Mouse (Mus musculus): ENCODE data around the gene Snx27. TPM values are rescaled to one million over a fixed set of nuclear protein-coding genes. Genes with fewer than 3 reads are reported as not detected.

The Snx27 gene
- polyA plus RNA-seq, 1 experiment from 2014 or later = 46.5 TPM

GRCm38 (mm10) chr3:94481429-94481828, 101.1 kb downstream of the Snx27 start:
- peaks cover 100% of the 10 kb centered on the region for H3K4me1 ChIP-seq

GRCm38 (mm10) chr3:94480291-94480884, 102.1 kb downstream of the Snx27 start, which contains the start of gene Riiad1:
Gene Riiad1, minus strand, starts transcription at chr3:94480341.
- peaks cover 2% of the 10 kb centered on the region; the same call in 1 of the 2 replicates for H3K36me3 ChIP-seq (replicated peaks)
- WGBS = 10% methylated on average over 16 of the region's 16 CpGs
- peaks cover 43% of the 10 kb centered on the region for H3K27me3 ChIP-seq (ENCODE audit: poor library complexity, severe bottlenecking)
- no peaks in the 10 kb centered on the region for H3K9me3 ChIP-seq
- H3K4me3 ChIP-seq = peak within 1 kb of the TSS; percentile 59
- no peak for DNase-seq (ENCODE audit: extremely low spot score, low spot score)
- H3K27ac ChIP-seq = peak within 1 kb of the TSS; percentile 86
- peaks cover 96% of the 10 kb centered on the region for H3K4me1 ChIP-seq

More at GRCm38 (mm10) chr3:94481429-94481828, 101.1 kb downstream of the Snx27 start:
- no peak for DNase-seq (ENCODE audit: extremely low spot score, low spot score)
- Histone ChIP-seq H3K36me3 (replicated peaks) (peaks cover 8% of the 10 kb centered on the region; the same call in 1 of the 2 replicates), H3K4me3 (no peak overlapping the region), H3K9me3 (no peaks in the 10 kb centered on the region), H3K27ac (peak overlapping the region; percentile 66; the same call in 1 of the 2 replicates), H3K27me3 (ENCODE audit: poor library complexity, severe bottlenecking) (peaks cover 43% of the 10 kb centered on the region)
- WGBS = 62% methylated on average over 4 of the region's 4 CpGs

GRCm38 (mm10) chr3:94479564-94479963, 103.0 kb downstream of the Snx27 start:
- Histone ChIP-seq H3K4me3 (peak overlapping the region; percentile 59), H3K4me1 (peaks cover 88% of the 10 kb centered on the region), H3K27ac (peak overlapping the region; percentile 86; the same call in 1 of the 2 replicates), H3K9me3 (no peaks in the 10 kb centered on the region), H3K36me3 (replicated peaks) (no peaks in the 10 kb centered on the region), H3K27me3 (ENCODE audit: poor library complexity, severe bottlenecking) (peaks cover 43% of the 10 kb centered on the region)
- WGBS = 7% methylated on average over 11 of the region's 11 CpGs
- DNase-seq (ENCODE audit: extremely low spot score, low spot score) = no peak

- WGBS = 6% methylated on average over 9 of the region's 9 CpGs
- peaks cover 82% of the 10 kb centered on the region for H3K4me1 ChIP-seq
- H3K27ac ChIP-seq = peak overlapping the region; percentile 86
- H3K27me3 ChIP-seq (ENCODE audit: poor library complexity, severe bottlenecking) = peaks cover 43% of the 10 kb centered on the region
- no peaks in the 10 kb centered on the region for H3K9me3 ChIP-seq
- peak overlapping the region; percentile 59 for H3K4me3 ChIP-seq
- H3K36me3 ChIP-seq (replicated peaks) = no peaks in the 10 kb centered on the region
- no peak for DNase-seq (ENCODE audit: extremely low spot score, low spot score)
Measured at GRCm38 (mm10) chr3:94478591-94479169, 103.8 kb downstream of the Snx27 start.

- H3K27ac ChIP-seq = peak within 1 kb of the TSS; percentile 86
- H3K27me3 ChIP-seq (ENCODE audit: poor library complexity, severe bottlenecking) = peaks cover 43% of the 10 kb centered on the region
- H3K9me3 ChIP-seq = no peaks in the 10 kb centered on the region
- WGBS = 1% methylated on average over 14 of the region's 14 CpGs
- peak; percentile 70 for DNase-seq (ENCODE audit: extremely low spot score, low spot score)
- peak within 1 kb of the TSS; percentile 59 for H3K4me3 ChIP-seq
- H3K36me3 ChIP-seq (replicated peaks) = no peaks in the 10 kb centered on the region
- H3K4me1 ChIP-seq = peaks cover 82% of the 10 kb centered on the region
Measured at GRCm38 (mm10) chr3:94477981-94478422, 104.5 kb downstream of the Snx27 start, which contains the start of gene Celf3. Gene Celf3, plus strand, starts transcription at chr3:94478295.

- WGBS = 56% methylated on average over 4 of the region's 4 CpGs
Measured at GRCm38 (mm10) chr3:94477444-94477843, 105.1 kb downstream of the Snx27 start.

GRCm38 (mm10) chr3:94476301-94477035, 106.0 kb downstream of the Snx27 start:
- Histone ChIP-seq H3K27ac (no peak overlapping the region), H3K36me3 (replicated peaks) (no peaks in the 10 kb centered on the region), H3K4me1 (peaks cover 77% of the 10 kb centered on the region), H3K9me3 (no peaks in the 10 kb centered on the region), H3K27me3 (ENCODE audit: poor library complexity, severe bottlenecking) (peaks cover 40% of the 10 kb centered on the region), H3K4me3 (no peak overlapping the region)
- 80% methylated on average over 8 of the region's 8 CpGs for WGBS
- no peak for DNase-seq (ENCODE audit: extremely low spot score, low spot score)

More at GRCm38 (mm10) chr3:94477444-94477843, 105.1 kb downstream of the Snx27 start:
- H3K4me3 ChIP-seq = peak overlapping the region; percentile 59; the same call in 1 of the 2 replicates
- no peaks in the 10 kb centered on the region for H3K36me3 ChIP-seq (replicated peaks)
- peaks cover 82% of the 10 kb centered on the region for H3K4me1 ChIP-seq
- H3K9me3 ChIP-seq = no peaks in the 10 kb centered on the region
- H3K27me3 ChIP-seq (ENCODE audit: poor library complexity, severe bottlenecking) = peaks cover 44% of the 10 kb centered on the region
- no peak for DNase-seq (ENCODE audit: extremely low spot score, low spot score)
- H3K27ac ChIP-seq = peak overlapping the region; percentile 86

- no peaks in the 10 kb centered on the region for H3K9me3 ChIP-seq
- H3K36me3 ChIP-seq (replicated peaks) = no peaks in the 10 kb centered on the region
- H3K27me3 ChIP-seq (ENCODE audit: poor library complexity, severe bottlenecking) = peaks cover 12% of the 10 kb centered on the region
- 87% methylated on average over 5 of the region's 5 CpGs for WGBS
- no peak overlapping the region for H3K27ac ChIP-seq
- no peak for DNase-seq (ENCODE audit: extremely low spot score, low spot score)
- peaks cover 55% of the 10 kb centered on the region for H3K4me1 ChIP-seq
- no peak overlapping the region for H3K4me3 ChIP-seq
Measured at GRCm38 (mm10) chr3:94473567-94474232, 108.8 kb downstream of the Snx27 start.

- H3K4me3 ChIP-seq = peak overlapping the region; percentile 45; the same call in 1 of the 2 replicates
- peaks cover 9% of the 10 kb centered on the region; the same call in 1 of the 2 replicates for H3K27me3 ChIP-seq (ENCODE audit: poor library complexity, severe bottlenecking)
- 55% methylated on average over 10 of the region's 10 CpGs for WGBS
- DNase-seq (ENCODE audit: extremely low spot score, low spot score) = no peak
- no peaks in the 10 kb centered on the region for H3K36me3 ChIP-seq (replicated peaks)
- H3K9me3 ChIP-seq = no peaks in the 10 kb centered on the region
- peaks cover 49% of the 10 kb centered on the region for H3K4me1 ChIP-seq
- H3K27ac ChIP-seq = peak overlapping the region; percentile 74
Measured at GRCm38 (mm10) chr3:94473115-94473505, 109.4 kb downstream of the Snx27 start.

- WGBS = 11% methylated on average over 28 of the region's 28 CpGs
- DNase-seq (ENCODE audit: extremely low spot score, low spot score) = peak; percentile 80
- H3K27ac ChIP-seq = peak overlapping the region; percentile 74
- peaks cover 44% of the 10 kb centered on the region for H3K4me1 ChIP-seq
- H3K9me3 ChIP-seq = no peaks in the 10 kb centered on the region
- no peaks in the 10 kb centered on the region for H3K36me3 ChIP-seq (replicated peaks)
- peaks cover 8% of the 10 kb centered on the region; the same call in 1 of the 2 replicates for H3K27me3 ChIP-seq (ENCODE audit: poor library complexity, severe bottlenecking)
- peak overlapping the region; percentile 45 for H3K4me3 ChIP-seq
Measured at GRCm38 (mm10) chr3:94472447-94473114, 109.9 kb downstream of the Snx27 start.

- Histone ChIP-seq H3K36me3 (replicated peaks) (no peaks in the 10 kb centered on the region), H3K4me1 (peaks cover 57% of the 10 kb centered on the region), H3K27ac (0 out of 2 replicates have a peak overlapping the region, but pooled peaks have one; percentile 25), H3K27me3 (ENCODE audit: poor library complexity, severe bottlenecking) (peaks cover 8% of the 10 kb centered on the region; the same call in 1 of the 2 replicates), H3K4me3 (no peak overlapping the region), H3K9me3 (no peaks in the 10 kb centered on the region)
- no peak for DNase-seq (ENCODE audit: extremely low spot score, low spot score)
- 53% methylated on average over 3 of the region's 3 CpGs for WGBS
Measured at GRCm38 (mm10) chr3:94468931-94469330, 113.6 kb downstream of the Snx27 start.
